Mouse (Mus musculus) spleen, adult 12 weeks (tissue): ENCODE results near the gene Rbfox2.

ENCODE experiments used
- DNase-seq: peaks from one replicate; pipeline ENCODE4 v3.0.0; 2022; ENCODE audit warnings: low spot score

Gene Rbfox2

GRCm38 (mm10) chr15:77102685-77103084 lies 204.1 kb downstream of the Rbfox2 start:
- no peak for DNase-seq

GRCm38 (mm10) chr15:77099756-77100155 lies 207.0 kb downstream of the Rbfox2 start:
- DNase-seq: no peak

GRCm38 (mm10) chr15:77097358-77097757 lies 209.4 kb downstream of the Rbfox2 start:
- DNase-seq: no peak

- DNase-seq: no peak
These were observed 211.6 kb downstream of the Rbfox2 start for GRCm38 (mm10) chr15:77095216-77095615.

- DNase-seq: no peak
These were observed 212.4 kb downstream of the Rbfox2 start for GRCm38 (mm10) chr15:77094431-77094830.

GRCm38 (mm10) chr15:77091394-77091793 lies 215.4 kb downstream of the Rbfox2 start:
- DNase-seq: no peak

- DNase-seq: no peak
These were observed 216.3 kb downstream of the Rbfox2 start for GRCm38 (mm10) chr15:77090531-77090930.

- no peak for DNase-seq
These were observed 217.6 kb downstream of the Rbfox2 start for GRCm38 (mm10) chr15:77089249-77089648.

GRCm38 (mm10) chr15:77086488-77086887 lies 220.3 kb downstream of the Rbfox2 start:
- no peak for DNase-seq

- no peak for DNase-seq
These were observed 221.0 kb downstream of the Rbfox2 start for GRCm38 (mm10) chr15:77085818-77086217.

GRCm38 (mm10) chr15:77081454-77081853 lies 225.3 kb downstream of the Rbfox2 start:
- no peak for DNase-seq

- DNase-seq: no peak
These were observed 226.0 kb downstream of the Rbfox2 start for GRCm38 (mm10) chr15:77080684-77081254.

GRCm38 (mm10) chr15:77079890-77080361 lies 226.9 kb downstream of the Rbfox2 start:
- no peak for DNase-seq

GRCm38 (mm10) chr15:77079256-77079822 lies 227.5 kb downstream of the Rbfox2 start:
- DNase-seq: no peak

- no peak for DNase-seq
These were observed 228.0 kb downstream of the Rbfox2 start for GRCm38 (mm10) chr15:77078786-77079185.

- DNase-seq: no peak
These were observed 228.9 kb downstream of the Rbfox2 start for GRCm38 (mm10) chr15:77077906-77078305.

GRCm38 (mm10) chr15:77076523-77076922 lies 230.3 kb downstream of the Rbfox2 start:
- no peak for DNase-seq

- no peak for DNase-seq
These were observed 234.1 kb downstream of the Rbfox2 start for GRCm38 (mm10) chr15:77072556-77073163.

- peak; percentile 5 for DNase-seq
These were observed 235.3 kb downstream of the Rbfox2 start for GRCm38 (mm10) chr15:77071501-77071900.

- no peak for DNase-seq
These were observed 236.0 kb downstream of the Rbfox2 start for GRCm38 (mm10) chr15:77070745-77071268.

- no peak for DNase-seq
These were observed 237.8 kb downstream of the Rbfox2 start for GRCm38 (mm10) chr15:77069019-77069418.

GRCm38 (mm10) chr15:77068439-77068861 lies 238.4 kb downstream of the Rbfox2 start:
- no peak for DNase-seq

GRCm38 (mm10) chr15:77066233-77066632 lies 240.6 kb downstream of the Rbfox2 start:
- no peak for DNase-seq
